Mouse (Mus musculus): ENCODE measurements around the gene Cd79b. TPM values are rescaled to one million over a fixed set of nuclear protein-coding genes. Genes with fewer than 3 reads are reported as not detected.

The Cd79b gene
- polyA plus RNA-seq, 1 experiment = 270 TPM

GRCm38 (mm10) chr11:106263963-106264362 lies 50.6 kb downstream of the Cd79b start:
- H3K27ac ChIP-seq (ENCODE audit: control insufficient read depth, insufficient read depth, low read depth, low read length, poor library complexity) = no peak overlapping the region
- WGBS = 84% methylated on average over 9 of the region's 9 CpGs
- H3K4me1 ChIP-seq (ENCODE audit: control insufficient read depth, insufficient read depth, low read length) = no peaks in the 10 kb centered on the region
- TF ChIP-seq CTCF (IDR thresholded peaks at IDR 0.05; ENCODE audit: control insufficient read depth, insufficient read depth, low read length) = no peak
- no peak for TF ChIP-seq POLR2A (IDR thresholded peaks at IDR 0.05; ENCODE audit: borderline replicate concordance, control insufficient read depth, low read depth, low read length)
- no peak overlapping the region for H3K4me3 ChIP-seq (replicated peaks; ENCODE audit: control insufficient read depth, low read depth, low read length)

Other genes starting within 250 kb of the Cd79b start
- 6.6 and 11.8 TPM in 2 replicates for gene Taco1, start 248.7 kb downstream of the Cd79b start, polyA plus RNA-seq (2011; ENCODE audit: insufficient read depth, insufficient read length, low replicate concordance, missing spikeins)
- 7.3 and 14.4 TPM in 2 replicates for gene Map3k3, start 230.1 kb downstream of the Cd79b start, polyA plus RNA-seq (2011; ENCODE audit: insufficient read depth, insufficient read length, low replicate concordance, missing spikeins)
- gene Gm10840, start 153.9 kb downstream of the Cd79b start, polyA plus RNA-seq (2011; ENCODE audit: insufficient read depth, insufficient read length, low replicate concordance, missing spikeins) = not detected in 2 replicates
- 45.8 and 98.2 TPM in 2 replicates for gene Limd2, start 153.9 kb downstream of the Cd79b start, polyA plus RNA-seq (2011; ENCODE audit: insufficient read depth, insufficient read length, low replicate concordance, missing spikeins)
- 9.2 and 21.7 TPM in 2 replicates for gene Strada, start 112.6 kb downstream of the Cd79b start, polyA plus RNA-seq (2011; ENCODE audit: insufficient read depth, insufficient read length, low replicate concordance, missing spikeins)
- 24.4 and 27.9 TPM in 2 replicates for gene Ccdc47, start 98.4 kb downstream of the Cd79b start, polyA plus RNA-seq (2011; ENCODE audit: insufficient read depth, insufficient read length, low replicate concordance, missing spikeins)
- 20.2 and 33.5 TPM in 2 replicates for gene Ddx42, start 97.8 kb downstream of the Cd79b start, polyA plus RNA-seq (2011; ENCODE audit: insufficient read depth, insufficient read length, low replicate concordance, missing spikeins)
- gene Ftsj3, start 58.7 kb downstream of the Cd79b start, polyA plus RNA-seq (2011; ENCODE audit: insufficient read depth, insufficient read length, low replicate concordance, missing spikeins) = 27.2 and 48.5 TPM in 2 replicates
- gene Psmc5, start 58.6 kb downstream of the Cd79b start, polyA plus RNA-seq (2011; ENCODE audit: insufficient read depth, insufficient read length, low replicate concordance, missing spikeins) = 74.3 and 96.0 TPM in 2 replicates
- 52.2 and 76.9 TPM in 2 replicates for gene Smarcd2, start 41.8 kb downstream of the Cd79b start, polyA plus RNA-seq (2011; ENCODE audit: insufficient read depth, insufficient read length, low replicate concordance, missing spikeins)
- gene Tcam1, start 38.1 kb downstream of the Cd79b start, polyA plus RNA-seq (2011; ENCODE audit: insufficient read depth, insufficient read length, low replicate concordance, missing spikeins) = not detected in 2 replicates
- not detected in 2 replicates for gene Gh, start 12.9 kb downstream of the Cd79b start, polyA plus RNA-seq (2011; ENCODE audit: insufficient read depth, insufficient read length, low replicate concordance, missing spikeins)
- gene Scn4a, start 38.5 kb upstream of the Cd79b start, polyA plus RNA-seq (2011; ENCODE audit: insufficient read depth, insufficient read length, low replicate concordance, missing spikeins) = 0.63 and 1.6 TPM in 2 replicates
- not detected in 2 replicates for gene Prr29, start 50.7 kb upstream of the Cd79b start, polyA plus RNA-seq (2011; ENCODE audit: insufficient read depth, insufficient read length, low replicate concordance, missing spikeins)
- 6.2 and 23.4 TPM in 2 replicates for gene Icam2, start 73.3 kb upstream of the Cd79b start, polyA plus RNA-seq (2011; ENCODE audit: insufficient read depth, insufficient read length, low replicate concordance, missing spikeins)
- gene Ern1, start 173.1 kb upstream of the Cd79b start, polyA plus RNA-seq (2011; ENCODE audit: insufficient read depth, insufficient read length, low replicate concordance, missing spikeins) = 4.4 and 13.4 TPM in 2 replicates